Mouse (Mus musculus) ES-CJ7 (cell line): ENCODE measurements around the gene Cbx5.

Source experiments
- DNase-seq: peaks from one replicate; pipeline ENCODE4 v3.0.0; 2011; ENCODE audit warnings: low read depth, low spot score

The Cbx5 gene

DNA sequence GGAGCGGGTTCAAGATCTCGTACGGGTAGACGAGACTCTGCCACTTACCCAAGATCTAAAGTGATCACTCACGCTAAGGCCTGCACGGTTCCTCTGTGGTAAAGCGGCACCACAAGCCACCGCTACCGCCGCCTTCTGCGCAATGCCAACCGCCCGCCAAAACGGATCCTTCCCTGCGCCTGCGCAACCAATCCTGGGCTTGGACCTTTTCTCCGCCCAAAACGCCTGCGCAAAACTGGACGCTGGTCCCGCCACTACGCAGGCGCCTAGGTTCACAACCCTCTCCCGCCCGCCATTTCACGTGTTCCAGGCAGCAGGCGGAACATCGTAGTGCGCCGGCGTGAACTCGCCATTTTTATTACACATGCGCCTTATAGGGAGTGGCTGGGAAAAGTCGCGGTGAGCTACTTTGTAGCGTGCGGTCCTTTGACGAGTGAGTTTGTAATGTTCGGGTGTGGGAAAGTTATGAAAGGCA, at the start of gene Cbx5:
Cbx5 (minus strand) TSS at position 132 of the 475 bp plus-strand sequence.
- peak; percentile 97 for DNase-seq

GRCm38 (mm10) chr15:103285778-103286417, 46.3 kb upstream of the Cbx5 start:
- DNase-seq, result no peak

DNA sequence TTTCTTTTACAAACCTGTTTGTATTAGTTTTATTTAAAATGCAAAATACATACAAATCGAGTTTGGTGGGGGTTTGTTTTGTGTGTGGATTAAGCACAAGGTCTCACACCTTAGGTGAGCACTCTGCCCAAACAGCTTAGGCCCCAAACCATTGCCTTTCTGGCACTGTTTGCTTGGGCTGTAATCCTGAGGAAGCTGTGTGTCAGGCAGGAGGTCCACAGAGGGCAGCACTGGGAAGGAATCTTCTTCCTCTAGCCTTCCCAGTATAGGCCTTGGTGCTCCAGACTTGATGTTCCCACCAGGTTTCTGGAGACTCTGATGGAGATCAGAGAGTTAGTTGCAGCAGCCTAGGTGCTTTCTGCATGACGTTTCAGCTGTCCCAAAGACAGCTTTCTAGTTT, 45.0 kb upstream of the Cbx5 start:
- DNase-seq, result no peak

- peak; percentile 69 for DNase-seq
These were observed 44.5 kb upstream of the Cbx5 start for GRCm38 (mm10) chr15:103284066-103284465.

GRCm38 (mm10) chr15:103281465-103282205, 42.0 kb upstream of the Cbx5 start:
- DNase-seq, result no peak

DNA sequence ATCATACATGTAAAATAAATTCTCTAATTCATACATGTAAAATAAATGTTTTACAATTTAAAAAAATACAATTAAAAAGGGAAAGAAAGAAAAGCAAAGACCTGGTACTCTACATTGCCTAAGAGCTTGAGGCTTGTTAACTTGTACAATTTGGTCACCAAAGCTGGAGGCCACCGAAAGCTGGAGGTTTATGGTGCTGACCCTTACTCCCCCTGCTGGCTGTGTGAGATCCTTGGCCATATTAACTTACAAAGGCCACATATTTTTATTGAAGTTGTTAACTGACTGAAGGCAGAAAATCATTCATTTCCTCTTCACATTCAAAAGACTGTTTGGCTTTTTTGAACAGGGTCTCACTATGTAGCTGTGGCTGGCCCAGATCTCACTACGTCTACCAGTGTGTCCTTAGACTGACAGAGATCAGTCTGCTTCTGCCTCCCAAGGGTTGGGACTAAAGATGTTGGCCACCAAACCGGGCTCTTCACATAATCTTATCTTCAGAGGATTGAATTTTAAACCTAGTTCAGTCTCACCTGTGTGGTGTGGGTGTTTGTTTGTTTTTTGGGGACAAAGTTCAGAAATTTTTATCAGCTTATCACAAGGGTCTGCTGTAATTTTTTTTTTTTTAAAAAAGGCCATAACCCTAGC, 41.3 kb upstream of the Cbx5 start:
- DNase-seq, result peak; percentile 33

DNA sequence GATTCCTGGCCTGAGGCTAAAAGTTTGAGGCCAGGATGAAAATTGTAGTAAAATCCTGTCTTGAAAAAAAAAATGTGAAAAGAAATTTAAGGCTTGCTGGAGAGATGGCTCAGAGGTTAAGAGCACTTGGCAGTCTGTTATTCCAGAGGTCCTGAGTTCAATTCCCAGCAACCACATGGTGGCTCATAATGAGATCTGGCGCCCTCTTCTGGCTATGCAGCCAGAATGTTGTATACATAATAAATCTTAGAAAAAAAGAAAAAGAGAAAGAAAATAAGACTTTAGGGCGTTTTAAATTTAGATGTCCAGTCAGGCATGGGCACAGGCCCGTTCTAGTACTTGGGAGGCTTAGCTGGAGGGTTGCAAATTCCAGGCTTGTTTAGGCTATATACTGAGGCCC, 40.1 kb upstream of the Cbx5 start:
- DNase-seq, result peak; percentile 58

DNA sequence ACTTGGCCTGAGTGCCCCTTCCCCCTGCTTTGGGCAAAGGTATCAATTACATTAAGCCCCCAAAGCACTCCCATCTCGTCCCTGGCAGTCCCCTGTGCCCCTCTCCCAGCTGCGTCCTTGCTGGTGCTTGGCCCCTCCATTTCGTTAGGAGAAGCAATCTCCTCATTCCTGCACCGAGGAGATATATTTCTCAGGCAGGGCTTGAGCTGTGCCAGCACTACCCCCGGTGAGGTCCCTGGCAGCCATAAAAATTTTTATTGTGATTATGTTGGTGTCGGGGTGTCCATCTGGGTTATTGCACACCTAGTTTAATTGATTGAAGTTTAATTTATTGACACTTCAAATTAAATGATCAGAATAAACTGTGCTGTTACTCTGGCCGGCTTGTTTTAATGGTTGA, 38.3 kb upstream of the Cbx5 start:
- no peak for DNase-seq

DNA sequence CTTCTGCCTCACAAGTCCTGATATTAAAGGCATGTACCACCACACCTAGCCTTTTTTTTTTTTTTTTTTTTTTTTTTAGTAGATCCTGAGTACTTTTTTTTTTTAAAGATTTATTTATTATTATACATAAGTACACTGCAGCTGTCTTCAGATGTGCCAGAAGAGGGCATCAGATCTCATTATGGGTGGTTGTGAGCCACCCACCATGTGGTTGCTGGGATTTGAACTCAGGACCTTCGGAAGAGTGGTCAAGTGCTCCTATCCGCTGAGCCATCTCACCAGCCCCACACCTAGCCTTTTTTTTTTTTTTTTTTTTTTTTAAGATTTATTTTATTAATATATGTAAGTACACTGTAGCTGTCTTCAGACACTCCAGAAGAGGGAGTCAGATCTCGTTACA, 36.3 kb upstream of the Cbx5 start:
- peak; percentile 64 for DNase-seq

DNA sequence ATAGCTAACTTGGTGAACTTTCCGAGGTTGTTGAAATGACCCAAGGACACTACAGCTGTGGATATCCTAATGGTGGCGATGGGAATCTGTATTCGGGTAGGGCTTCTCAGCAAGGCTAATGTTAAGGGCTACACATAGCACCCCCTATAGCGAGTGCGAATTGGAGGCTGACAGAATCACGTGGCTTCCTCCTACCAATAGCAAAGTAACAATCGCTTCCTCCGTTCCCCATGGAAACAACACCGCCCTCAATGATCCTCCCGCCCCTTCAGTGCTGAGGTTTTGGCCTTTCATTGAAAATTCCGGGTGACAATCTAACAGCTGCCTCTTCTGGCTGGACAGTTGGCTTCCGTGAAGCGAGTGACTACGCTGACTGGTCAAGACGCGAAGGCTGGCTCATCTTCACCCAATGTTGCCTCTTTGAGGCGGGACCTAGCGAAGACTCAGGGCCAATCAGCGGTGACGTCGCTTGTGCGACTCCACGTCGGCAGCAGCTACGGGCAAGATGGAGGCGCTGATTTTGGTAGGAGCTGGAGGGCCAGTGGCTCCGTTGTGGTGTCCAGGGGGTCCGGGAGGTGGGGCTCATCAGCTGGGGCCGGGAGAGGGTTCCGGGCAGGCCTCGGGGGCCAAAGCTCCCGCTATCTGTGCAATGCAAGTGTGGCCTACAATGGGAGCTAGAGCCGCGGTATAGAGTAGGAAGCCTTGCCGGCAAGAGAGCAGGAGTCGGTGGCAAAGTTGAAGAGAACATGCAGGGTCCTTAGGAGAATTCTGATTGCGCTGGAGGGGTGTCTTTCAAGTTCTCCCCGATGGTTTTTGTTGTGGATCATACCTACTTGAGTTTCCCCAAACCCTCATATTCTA, 33.0 kb upstream of the Cbx5 start, which contains the start of gene Copz1:
Copz1 (plus strand) TSS at position 296 of the 861 bp plus-strand sequence.
- peak; percentile 99 for DNase-seq

DNA sequence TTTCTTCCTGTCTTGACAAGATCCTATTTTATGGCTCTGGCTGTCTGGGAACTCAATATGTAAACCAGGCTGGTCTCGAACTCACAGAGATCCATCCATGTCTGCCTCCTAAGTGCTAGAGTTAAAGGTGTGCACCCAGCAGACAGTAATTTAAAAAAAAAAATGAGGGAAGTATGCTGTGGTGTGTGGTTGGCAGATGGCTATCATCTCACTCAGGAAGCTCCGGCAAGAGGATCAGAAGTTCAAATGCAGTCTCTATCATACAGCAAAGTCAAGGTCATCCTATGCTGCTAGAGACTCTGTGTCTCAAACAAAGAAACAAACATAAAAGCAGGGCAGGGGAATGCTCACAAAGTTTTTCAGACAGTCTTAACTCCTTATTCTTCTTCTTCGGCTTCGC, 29.3 kb upstream of the Cbx5 start:
- DNase-seq, result no peak

DNA sequence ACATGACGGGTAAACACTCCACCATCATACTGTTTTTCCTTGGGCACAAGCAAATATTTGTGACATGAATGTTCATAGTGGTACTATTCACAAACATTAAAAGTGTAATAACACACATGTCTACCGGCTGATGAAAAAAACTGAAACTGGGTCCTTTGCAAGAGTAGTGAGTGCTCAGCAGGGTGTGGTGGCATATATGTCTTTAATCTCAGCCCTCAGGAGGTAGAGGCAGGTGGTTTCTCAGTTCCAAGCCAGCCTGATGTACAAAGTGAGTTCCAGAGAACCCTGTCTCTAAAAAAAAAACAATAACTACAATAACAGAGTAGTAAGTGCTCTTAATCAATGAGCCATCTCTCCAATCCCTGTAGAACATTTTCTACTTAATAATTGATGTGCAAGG, 25.2 kb upstream of the Cbx5 start:
- no peak for DNase-seq

DNA sequence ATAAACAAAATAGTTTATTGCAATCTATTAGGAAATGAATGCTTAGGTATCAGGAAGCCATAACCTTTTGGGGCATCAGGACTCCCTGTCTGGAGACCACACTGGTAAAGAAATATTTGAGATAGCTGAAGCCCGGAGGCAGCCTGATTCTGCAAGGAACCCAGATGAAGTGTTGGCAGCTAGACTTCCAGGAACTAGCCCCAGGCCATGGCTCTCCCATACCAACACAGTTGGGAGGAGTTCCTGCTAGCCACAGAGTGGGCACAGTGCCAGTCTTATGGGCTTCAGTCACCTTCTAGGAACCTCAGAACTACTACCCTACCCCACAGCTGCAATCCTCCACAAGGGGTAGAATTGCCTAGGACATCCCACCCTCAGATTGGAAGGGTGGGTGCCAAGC, 20.4 kb upstream of the Cbx5 start:
- DNase-seq, result no peak

GRCm38 (mm10) chr15:103259162-103259561, 19.5 kb upstream of the Cbx5 start:
- DNase-seq, result no peak

GRCm38 (mm10) chr15:103257790-103258728, 18.4 kb upstream of the Cbx5 start, which contains the start of gene Nfe2:
TSS of gene Nfe2 (minus strand) at chr15:103258403.
- no peak for DNase-seq

GRCm38 (mm10) chr15:103256210-103256986, 16.8 kb upstream of the Cbx5 start:
- DNase-seq, result no peak

DNA sequence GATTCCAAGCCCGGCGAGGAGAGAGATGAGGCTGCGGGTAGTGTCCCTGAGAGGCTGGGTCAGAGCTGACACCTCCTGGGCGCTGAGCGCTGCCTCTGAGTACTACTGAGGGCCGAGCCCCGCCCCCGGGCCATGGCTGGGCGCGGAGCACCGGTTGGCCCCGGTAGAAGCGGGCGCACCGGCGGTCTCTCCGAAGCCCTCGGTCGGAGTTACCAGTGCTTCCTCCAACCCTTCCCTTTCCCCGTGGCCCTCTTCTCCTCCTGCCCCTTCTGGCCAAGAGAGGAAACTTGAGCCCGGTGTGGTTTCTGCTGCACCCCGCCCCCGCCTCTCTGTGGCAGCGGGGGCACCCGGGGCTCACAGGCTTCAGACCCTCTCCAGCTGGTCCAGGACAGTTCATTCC, 15.6 kb upstream of the Cbx5 start:
- no peak for DNase-seq

DNA sequence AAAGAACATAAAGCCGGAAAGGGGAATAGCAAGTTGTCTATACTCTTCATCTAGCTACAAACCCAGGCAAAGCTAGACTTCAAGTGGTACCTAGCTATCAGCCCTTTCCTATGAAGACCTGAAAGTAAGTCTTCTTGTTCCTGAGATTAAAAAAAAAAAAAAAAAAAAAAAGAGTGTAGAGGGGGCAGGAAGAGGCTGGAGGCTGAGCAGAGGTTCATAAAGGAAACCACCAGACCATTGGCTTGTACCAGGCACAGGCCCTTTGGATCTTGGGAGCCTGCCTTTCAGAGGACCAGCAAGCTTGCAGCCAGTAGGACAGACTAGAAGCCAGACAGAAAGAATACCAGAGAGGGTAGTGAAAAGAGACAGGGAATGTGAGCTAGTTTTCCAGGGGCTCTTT, 13.7 kb upstream of the Cbx5 start:
- DNase-seq, result no peak

DNA sequence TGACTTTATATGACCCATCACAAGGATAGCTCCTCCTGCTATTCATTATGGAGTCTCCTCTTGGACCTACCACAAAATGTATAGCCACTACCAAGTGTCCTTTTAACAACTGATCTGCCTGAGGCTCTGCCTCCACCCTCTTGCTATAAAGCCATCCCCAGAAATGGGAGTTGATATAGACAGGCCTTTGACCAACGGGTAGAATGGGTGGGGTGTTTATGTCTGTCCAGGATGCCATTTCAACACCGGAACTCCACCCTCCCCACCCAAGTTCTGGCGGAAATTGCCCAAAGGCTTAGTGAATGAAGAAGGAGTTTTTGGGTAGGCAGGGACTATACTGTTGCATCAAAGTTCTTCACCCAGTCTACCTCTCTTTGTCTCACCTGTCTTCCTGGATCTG, 13.0 kb upstream of the Cbx5 start:
- DNase-seq, result no peak

GRCm38 (mm10) chr15:103251595-103251994, 12.0 kb upstream of the Cbx5 start:
- no peak for DNase-seq
